Mouse (Mus musculus): Measurements from ENCODE around the gene Uck2.

Uck2 gene

DNA sequence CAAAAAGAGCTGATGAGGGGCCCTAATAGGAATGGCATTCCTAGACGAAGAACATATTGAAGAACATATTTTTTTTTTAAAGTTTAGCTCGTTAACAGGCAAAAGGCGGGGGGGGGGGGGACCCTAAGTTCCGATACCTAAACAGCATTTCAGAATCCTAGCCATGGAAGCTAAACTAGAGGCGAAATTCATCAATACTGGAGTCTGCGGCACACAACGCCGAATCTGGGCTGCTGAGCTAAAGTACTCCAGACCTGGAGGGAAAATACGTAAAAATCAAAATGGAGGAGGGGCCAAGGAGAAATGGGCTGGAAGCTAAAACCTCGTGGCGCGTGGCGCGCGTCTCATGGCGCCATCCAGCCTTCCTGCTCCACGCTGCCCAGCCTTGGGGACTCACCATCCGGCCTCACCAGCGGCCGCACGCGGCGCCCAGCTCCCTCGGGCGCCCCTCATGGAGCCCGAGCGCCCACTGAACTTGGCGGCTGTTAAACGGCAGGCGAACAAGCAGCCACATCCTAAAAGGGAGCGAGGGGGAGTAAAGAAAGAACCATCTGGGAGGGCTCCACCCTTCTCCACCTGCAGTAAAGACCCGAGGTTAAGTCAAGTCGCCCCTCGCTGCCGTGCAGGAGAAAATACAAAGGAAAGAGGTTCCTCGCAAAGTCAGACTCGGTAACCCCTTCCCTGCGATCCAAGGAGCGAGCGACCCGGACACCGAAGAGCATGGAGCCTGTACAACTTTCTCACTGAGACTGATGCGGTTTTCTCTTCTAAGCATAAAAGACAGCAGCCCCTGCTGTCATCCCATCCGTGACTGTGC, 1.5 kb downstream of the Uck2 start:
- DNase-seq (ENCODE audit: low spot score) = peak; percentile 58

DNA sequence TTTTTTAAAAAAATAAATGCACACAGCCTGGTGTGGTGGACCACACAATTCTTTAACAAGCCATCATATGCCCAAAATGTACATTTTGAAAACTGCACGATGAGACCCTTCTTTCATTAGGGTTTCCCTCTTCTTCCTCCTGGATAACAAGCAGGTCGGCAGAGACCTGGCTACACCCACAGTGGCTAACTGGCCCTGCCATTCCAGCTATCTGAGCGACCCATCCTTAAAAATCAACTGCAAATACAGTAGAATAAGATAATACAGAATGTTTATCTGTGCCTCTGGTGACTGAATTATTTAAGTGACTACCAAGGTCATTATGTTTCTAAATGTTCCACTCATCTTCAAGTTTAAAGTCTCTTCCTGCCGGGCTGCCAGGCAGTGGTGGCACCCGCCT, 2.4 kb downstream of the Uck2 start:
- DNase-seq (ENCODE audit: low spot score) = no peak

DNA sequence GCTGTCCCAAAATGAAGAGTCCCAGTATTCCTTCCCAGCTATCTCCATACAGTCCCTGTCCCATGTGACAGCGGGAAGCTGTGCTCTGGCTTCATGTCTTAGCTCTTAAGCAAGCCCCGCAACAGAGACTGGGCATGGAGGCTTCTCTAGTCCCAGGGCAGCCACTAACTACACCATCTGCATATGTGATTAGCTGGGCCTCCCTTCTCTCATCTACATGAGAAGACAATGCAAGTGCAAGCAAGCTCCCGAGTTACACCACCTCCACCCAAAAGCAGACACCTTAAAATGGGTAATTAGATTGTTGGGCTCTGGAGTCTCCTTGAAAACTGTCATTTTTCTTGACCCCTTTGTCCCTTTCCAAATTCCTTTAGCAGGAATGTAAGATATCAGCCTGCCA, 3.0 kb downstream of the Uck2 start:
- DNase-seq (ENCODE audit: low spot score) = no peak

DNA sequence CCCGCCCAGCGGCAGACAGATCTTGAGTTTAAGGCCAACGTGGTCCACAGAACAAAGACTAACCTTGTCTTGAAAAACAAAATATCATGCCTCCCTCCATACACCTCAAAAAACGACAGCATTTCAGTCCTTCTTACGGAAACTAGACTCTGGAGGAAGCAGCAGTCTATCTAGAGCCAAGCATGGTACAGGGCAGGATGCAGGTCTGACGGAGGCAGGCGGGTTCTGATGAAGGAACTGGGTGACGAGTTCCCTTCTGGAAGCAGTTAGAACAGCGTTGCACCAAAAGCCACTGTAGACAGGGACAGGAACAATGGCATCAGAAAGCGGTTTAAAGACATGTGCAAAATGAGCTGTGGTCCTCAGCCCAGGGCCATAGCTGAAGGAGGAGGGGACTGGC, 5.1 kb downstream of the Uck2 start:
- DNase-seq (ENCODE audit: low spot score) = no peak

DNA sequence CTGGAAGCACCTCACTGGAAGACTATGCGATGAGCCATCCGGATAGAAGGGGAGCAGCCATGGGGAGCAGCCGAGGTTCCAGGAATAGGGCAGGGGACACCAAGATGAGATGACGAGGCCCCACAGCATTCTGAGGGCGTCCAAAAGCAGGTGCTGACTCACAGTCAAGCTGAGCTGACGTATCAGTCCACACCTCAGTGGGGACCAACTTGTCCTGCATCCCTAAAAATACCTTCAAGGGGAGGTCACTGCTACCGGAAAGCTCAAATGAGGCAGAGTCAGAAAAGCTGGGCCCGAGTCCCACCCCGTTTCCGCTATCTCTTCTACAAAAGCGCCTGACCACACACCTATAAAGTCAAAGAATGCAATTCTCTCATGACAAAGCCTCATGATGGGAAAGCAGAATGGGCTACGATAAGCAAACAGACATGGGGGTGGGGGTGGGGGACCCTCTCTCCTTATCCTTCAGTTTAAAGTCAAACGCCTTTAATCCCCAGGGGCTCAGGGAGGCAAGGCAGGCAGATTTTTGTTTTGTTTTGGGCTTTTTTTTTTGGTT, 5.9 kb downstream of the Uck2 start:
- no peak for DNase-seq (ENCODE audit: low spot score)

DNA sequence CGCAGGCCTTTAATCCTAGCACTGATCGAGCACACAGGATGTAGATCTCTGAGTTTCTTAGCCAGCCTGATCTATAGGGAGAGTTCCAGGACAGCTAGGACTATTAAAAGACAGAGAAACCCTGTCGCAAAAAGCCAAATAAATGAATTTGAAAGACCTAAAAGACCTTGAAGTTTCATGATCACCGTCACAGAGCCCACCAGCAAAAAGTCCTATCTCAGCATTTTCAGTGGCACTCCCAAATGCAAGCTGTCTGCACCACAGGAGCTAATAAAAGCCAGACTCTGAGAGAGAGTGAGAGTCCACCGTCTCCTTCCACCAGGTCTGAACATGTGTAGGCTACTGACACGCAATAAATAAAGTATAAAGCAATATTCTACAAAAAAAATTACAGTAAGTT, 6.7 kb downstream of the Uck2 start:
- DNase-seq (ENCODE audit: low spot score) = no peak

DNA sequence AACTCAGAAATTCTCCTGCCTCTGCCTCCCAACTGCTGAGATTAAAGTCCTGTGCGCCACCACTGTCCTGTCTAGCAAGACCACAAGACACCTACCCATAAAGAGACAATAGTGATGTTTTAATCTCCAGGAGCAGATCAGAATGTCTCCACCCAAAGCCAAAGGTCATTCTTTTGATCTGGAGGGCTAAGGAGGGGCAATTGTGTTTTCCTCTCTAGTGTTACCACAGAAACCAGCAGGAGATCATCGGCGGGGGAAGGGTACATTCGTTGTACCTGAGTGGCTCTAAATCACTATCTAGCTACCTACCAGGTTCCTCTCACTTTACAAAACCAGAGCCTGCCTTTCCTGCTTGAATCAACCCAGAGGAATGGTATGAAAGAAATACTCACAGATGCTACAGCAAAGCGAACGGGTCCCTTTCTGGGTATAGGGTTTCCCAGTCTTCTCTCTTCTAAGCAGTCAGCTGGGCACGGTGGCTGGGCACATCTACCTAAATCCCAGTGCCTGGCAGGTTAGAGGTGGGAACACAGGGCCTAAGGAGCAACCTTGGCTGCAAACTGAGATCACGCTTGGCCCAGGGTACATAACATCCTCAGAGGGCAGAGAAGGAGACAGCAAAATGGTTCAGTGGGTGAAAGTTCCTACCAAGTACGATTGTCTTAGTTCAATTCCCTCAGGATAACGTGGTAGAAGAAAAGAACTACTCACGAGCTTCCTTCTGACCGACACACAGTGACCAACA, 10.3 kb downstream of the Uck2 start:
- no peak for DNase-seq (ENCODE audit: low spot score)

DNA sequence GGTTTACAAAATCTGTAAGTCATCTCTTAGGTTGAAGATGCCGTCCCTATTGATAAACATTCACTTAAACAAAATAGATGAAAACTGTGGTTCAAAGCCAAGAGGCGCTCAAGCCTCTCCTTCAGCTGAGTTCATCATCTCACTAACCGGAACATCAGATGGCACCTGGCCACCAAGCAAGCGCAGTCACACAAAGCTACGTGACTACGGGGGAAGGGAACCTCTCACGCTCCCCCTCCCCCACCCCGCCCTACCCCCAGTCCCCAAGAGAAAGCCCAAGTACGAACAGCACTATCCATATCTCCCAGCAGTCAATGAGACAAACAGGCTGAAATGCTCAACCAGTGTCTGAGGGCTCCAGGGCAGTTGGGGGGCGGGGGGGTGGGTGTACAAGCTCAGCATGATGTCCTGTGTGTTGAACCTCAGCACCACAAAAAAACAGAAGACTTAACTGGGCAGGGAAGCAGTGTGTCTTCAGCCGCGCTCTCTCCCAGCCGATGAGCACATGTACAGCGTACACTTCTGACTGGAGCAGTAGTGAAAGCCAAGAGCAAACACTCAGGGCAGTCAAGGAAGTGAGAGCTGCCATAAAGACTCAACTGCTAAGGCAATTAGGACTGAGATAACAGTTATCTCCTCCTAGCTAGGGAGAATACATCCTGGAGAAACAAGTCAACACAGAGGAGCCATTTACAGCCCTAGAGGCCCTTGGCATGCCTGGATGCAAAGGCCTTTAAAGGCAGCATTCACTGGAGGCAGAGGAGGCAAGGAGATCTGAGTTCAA, 11.5 kb downstream of the Uck2 start:
- no peak for DNase-seq (ENCODE audit: low spot score)

DNA sequence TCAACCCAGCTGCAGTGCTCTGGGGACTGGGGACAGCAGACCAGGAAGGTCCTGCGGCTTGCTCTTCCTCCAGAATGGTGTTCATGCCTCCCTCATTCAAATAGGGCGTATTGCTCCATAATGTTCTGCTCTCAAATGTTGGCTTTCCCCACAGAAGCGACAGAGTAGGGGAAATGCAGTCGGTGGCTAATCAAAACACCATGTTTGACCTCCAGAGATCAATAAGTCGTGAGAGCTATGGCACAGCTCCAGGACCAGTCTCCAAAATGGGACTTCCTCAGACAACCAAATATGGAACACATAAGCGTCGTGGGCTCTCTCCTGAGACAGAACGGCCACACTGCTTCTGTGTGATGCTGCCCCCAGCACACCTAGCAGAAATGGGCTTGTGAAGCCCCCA, 13.3 kb downstream of the Uck2 start:
- DNase-seq (ENCODE audit: low spot score) = no peak

DNA sequence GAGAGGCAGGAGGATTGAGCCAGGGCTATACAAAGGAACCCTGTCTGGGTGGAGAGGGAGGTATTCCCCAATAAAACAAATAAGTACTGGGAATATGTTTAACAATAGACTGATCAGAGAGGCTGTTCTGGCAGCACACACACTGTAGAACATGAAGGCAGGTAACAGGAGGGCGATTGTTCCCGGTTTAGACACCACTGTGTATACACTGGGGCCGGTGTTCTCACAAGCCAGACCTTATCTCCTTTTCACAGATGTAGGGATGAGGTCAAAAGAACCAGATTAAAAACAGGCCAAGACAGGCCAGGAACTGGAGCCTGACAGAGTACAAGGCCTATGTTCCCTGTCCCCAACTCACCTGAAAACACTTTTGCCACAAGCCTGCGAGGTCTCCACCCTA, 13.8 kb downstream of the Uck2 start:
- DNase-seq (ENCODE audit: low spot score) = no peak

DNA sequence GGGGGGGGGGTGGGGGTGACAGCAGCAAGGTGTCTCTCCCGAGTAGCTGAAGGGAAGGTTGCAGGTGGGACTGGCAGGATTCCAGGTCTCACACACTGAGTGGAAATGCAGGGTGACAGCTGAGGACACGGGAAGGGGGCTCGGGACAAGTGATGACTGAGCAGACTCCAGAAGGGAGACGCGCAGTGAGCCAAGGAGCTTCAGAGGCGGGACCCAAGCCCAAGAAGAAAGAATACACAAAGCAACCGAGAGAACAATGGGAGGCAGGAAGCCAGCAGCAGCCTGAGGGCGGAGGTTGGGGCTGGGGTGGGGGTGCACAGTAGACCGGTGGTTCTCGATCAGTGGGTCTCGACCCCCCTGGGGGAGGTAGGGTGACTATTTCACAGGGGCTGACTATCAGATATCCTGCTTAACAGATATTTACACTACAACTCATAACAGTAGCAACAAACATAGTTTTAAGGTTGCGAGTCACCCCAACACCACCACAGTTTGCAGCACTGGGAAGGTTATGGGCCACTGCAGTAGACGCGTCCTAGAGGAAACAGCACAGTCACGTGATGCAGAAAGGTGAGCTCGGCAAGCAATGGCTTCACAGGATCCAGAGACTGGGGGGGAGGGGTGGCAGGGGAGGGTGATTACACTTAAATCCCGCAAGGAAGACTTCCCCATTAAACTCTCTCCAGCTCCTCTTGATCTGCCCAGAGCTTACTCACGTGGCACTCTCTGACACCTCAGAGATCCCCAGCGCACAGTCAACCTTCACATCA, 14.6 kb downstream of the Uck2 start:
- DNase-seq (ENCODE audit: low spot score) = no peak

DNA sequence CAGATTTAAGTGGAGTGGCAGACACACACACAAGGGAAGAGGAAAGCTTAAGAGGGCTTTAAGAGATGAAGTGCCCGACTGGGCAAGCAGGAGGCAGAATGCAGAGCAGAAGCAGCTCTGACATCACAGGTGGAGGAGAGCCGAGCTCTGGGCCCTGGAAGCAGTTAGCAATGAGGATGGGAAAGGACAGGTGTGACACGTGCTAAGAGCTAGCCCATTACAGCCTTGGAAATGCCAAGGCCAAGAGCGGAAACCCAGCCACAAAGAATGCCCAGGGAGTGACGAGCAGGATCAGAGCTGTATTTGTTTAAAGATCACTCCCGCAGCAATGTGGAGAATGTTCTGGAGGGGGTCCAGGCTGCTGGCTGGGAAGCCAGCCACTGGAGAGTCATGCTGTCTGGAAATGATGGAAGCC, 15.3 kb downstream of the Uck2 start:
- DNase-seq (ENCODE audit: low spot score) = peak; percentile 90

DNA sequence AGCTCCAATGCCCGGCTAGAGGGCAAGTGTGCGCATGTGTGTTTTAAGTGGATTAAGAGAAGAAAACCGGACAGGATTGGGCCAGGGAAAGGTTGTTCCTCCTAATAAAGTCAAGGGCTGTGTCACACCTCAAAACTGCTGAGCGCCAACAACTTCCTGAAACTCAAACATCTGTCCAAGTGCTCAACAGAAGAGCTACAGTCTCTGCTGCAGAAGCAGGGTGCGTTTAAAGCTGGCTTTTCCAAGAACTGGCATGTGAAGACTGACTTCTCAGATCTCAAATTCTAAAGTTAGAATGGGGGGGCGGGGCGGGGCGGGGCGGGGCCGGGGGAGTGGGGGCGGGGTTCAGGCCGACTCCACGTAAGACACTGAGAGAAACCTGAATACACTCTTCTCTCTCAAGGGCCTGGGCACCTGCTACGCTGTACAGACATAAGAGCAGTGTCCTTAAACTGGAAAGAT, 15.7 kb downstream of the Uck2 start:
- DNase-seq (ENCODE audit: low spot score) = no peak

DNA sequence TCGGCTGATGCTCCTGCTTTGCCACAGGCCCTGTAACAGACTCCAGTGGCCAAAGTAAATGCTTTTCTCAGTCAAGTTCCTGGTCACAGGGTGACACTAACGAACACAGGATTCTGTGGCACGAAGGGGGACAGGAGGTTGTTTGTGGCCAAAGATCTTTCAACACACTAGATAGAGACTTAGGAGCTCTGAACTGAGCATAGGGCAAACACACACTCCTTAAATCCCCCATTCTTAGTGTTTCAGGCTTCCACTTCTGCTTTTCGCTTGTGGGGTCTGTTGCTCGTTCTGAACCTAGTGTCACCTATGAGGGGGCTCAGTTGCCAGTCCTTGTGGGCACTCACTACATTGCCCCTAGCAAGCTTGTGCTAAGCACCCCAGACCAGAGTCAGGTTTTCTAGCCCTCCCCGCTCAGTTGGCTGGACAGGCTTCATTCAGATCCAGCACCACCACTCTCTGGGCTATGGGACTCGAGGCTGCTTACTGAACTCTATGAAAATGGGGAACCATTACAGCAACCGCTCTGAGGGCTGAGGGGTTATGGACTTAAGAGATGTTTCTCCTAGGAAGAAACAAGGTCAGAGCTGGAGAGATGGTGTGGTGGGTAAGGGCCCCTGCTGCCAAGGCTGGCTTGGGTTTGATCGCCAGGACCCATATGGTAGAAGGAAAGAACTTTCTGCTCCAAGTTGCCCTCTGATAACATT, 16.6 kb downstream of the Uck2 start:
- DNase-seq (ENCODE audit: low spot score) = no peak

DNA sequence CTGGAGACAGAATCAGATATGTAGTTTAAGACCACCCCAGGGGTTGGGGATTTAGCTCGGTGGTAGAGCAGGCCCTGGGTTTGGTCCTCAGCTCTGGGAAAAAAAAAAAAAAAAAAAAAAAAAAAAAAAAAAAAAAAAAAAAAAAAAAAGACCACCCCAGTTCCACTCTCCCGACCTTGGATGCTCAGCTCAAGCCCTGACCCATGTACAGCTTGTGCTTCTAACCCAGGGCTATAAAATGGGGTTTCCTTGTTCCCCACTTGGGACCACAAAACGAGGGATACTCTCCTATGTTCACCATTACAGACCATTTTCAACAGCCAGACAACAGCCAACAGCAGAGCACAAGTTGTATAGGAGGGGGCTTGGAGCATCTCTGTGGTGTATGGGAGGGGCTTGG, 18.4 kb downstream of the Uck2 start:
- no peak for DNase-seq (ENCODE audit: low spot score)

DNA sequence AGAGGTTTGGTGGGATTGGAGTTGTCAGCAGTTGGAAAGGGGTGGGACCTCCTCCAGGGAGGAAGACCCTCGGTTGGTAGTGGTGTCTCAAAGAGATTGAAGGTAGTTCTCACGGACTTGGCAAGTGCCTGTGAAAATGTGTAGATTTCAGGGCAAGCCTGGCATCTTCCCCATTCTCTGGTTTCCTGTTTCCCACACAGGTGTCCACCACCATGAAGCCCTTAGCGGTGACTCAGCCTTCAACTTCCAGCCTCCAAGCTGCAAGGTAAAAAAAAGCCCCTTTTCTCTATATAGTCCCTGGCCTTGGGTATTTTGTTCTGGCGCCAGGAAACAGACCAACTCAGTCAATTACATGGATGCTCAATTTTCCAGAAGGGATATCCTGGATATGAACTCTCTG, 19.8 kb downstream of the Uck2 start:
- DNase-seq (ENCODE audit: low spot score) = no peak

DNA sequence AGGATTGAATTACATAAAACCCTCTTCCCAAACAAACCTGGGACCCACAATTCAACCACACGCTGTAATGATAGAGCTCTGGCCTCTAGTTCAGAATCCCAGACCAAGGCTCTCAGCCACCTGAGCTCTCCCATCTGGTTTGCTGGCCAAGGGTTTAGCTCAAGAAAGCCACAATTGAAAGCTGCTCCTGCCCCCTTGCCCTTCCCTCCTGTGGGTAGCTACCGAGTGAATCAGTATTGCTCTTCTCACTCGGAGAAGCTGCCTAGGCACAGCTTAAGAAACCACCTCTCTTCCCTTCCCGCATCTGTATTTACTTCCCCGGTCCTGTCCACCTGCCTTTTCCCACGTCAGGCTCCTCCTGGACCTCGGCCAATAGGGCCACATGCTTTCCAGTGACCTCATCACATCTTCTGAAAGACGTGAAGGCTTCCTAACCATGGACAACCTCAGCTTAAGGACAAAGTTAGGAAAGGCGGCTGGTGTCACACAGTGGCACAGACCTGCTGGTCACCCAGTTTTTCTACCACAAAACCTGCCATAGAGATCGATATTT, 22.6 kb downstream of the Uck2 start:
- DNase-seq (ENCODE audit: low spot score) = no peak

DNA sequence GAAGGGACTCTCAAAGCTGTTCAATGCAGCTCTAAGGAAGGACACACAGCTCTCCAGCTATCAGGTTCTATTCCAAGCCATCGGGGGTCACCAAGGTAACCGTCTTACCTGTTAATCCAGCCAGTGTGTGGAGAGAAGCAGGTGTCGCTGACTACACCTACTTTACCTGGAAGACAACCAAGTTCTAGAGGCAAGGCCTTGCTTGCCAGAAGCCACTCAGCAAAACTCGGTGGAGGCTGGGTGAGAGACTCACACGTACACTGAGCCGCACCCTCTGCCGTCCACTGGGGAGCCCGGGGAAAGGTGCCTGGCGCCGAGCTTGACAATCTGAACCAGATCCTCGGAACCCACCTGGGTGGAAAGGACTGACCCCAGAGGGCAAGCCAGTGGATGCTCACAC, 23.4 kb downstream of the Uck2 start:
- no peak for DNase-seq (ENCODE audit: low spot score)

DNA sequence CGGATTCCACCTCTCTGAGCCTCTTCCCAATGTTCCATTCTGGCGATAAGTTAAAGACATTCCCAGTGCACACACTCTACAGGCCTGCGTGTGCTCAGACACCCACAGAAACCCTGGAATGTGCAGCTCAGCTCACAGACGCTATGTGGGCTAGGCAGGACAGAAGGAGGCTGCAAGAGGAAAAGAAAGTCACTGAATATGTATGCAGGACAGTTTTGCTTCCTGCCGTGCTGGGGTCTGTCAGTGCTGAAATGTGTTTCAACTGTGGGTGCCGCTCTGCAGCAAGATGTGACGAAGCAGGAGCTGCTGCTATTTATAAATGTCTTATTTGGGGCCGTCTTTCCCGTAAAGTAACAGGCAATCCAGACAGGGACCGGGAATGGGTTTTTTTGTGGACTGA, 25.4 kb downstream of the Uck2 start:
- DNase-seq (ENCODE audit: low spot score) = no peak

DNA sequence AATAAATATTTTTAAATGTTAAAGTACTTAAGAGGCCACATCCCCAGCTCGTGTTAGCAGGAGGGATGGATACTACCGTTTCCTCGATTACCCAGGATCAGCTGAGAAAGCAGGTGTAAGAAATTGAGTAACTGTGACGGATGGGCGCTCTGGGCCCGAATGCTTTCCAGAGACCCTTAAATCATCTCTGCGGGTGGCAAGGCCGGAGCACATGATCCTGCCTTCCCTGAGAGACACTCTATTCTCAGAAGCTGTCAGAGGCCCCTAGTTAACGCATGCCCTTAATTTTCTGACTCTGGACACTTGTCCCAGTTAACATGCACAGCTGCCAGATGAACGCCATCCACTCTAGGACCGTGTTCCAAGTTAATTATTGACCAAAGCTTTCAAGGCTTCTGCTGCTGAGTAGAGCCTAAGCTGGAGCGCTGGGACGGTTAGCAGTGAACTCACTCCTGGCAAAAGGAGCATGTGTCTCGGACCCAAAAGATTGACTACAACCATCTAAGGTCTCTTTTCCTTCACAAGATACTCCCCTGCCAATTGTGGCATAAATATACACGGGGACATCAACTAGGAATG, 28.3 kb downstream of the Uck2 start:
- peak; percentile 19 for DNase-seq (ENCODE audit: low spot score)
